Mouse (Mus musculus): ENCODE measurements at regions not wholly inside any gene's neighbourhood (a gene's known extent, or its start where the extent isn't known, plus 50 kb on each side); places are given as distances from the start of the nearest gene placed in this dataset.

DNA sequence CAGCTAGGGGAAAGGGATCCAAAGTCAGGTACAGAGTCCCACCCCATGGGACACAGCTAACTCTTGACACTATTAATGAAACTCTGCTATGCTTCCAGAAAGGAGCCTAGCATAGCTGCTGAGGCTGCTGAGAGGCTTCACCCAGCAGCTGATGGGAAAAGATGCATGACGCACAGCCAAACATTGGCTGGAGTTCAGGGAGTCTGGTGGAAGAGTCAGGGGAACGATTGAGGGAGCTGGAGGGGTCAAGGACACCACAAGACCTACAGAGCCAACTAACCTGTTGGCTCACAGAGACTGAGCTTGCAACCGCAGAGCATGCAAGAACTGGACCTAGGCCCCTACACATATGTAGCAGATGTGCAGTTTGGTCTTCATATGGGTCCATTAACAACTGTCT is 117.2 kb upstream of the Ubr2 start:
- TF ChIP-seq CTCF (conservative IDR thresholded peaks at IDR 0.05; ENCODE audit: low read length) (no peak), POU5F1 (IDR thresholded peaks at IDR 0.05; ENCODE audit: borderline replicate concordance, low read length) (no peak)
